Mouse (Mus musculus) forebrain, embryonic 11.5 days (tissue): Measurements from ENCODE around the gene Nt5dc1. TPM values are rescaled to one million over a fixed set of nuclear protein-coding genes. Genes with fewer than 3 reads are reported as not detected.

Experiments
- ATAC-seq: fragments of 200-750 bp; cut with Nextera tagmentation; replicated peaks from 2 replicates; pipeline ENCODE4 v1.8.0; 2017; ENCODE audit warnings: moderate TSS enrichment; ENCODE audit not compliant: low FRiP score
- DNase-seq: peaks from one replicate; pipeline ENCODE4 v3.0.0-alpha.2; 2017; ENCODE audit warnings: low spot score
- H3K27ac ChIP-seq: fragments of 300-500 bp; sonication (generic); 2 replicates; pipeline ENCODE4 v1.5.1; 2014; ENCODE audit warnings: low read depth, low read length
- H3K27me3 ChIP-seq: fragments of 300-500 bp; sonication (generic); 2 replicates; pipeline ENCODE4 v1.6.1; 2014; ENCODE audit warnings: mild to moderate bottlenecking, low read length, mixed read lengths; ENCODE audit not compliant: control insufficient read depth, insufficient read depth
- H3K36me3 ChIP-seq: fragments of 300-500 bp; sonication (generic); 2 replicates; pipeline ENCODE4 v1.6.1; 2014; ENCODE audit warnings: mild to moderate bottlenecking, low read length, moderate library complexity, mixed read lengths; ENCODE audit not compliant: control insufficient read depth, insufficient read depth
- H3K4me1 ChIP-seq: fragments of 300-500 bp; sonication (generic); replicated peaks from 2 replicates; pipeline ENCODE4 v1.6.1; 2014; ENCODE audit warnings: low read length, mixed read lengths; ENCODE audit not compliant: control insufficient read depth, insufficient read depth
- H3K4me2 ChIP-seq: fragments of 300-500 bp; sonication (generic); 2 replicates; pipeline ENCODE4 v1.6.1; 2014; ENCODE audit warnings: low read depth, mild to moderate bottlenecking, low read length, moderate library complexity, mixed read lengths; ENCODE audit not compliant: severe bottlenecking
- H3K4me3 ChIP-seq: fragments of 300-500 bp; sonication (generic); 2 replicates; pipeline ENCODE4 v1.5.1; 2014; ENCODE audit warnings: low read depth, low read length
- H3K9ac ChIP-seq: fragments of 300-500 bp; sonication (generic); 2 replicates; pipeline ENCODE4 v1.6.1; 2014; ENCODE audit warnings: low read length
- H3K9me3 ChIP-seq: fragments of 300-500 bp; sonication (generic); 2 replicates; pipeline ENCODE4 v1.6.1; 2016; ENCODE audit warnings: low read length, mixed read lengths; ENCODE audit not compliant: control insufficient read depth
- WGBS: fragments of 180-500 bp; shearing (Covaris S2); extraction: QIAGEN DNeasy Blood & Tissue Kit; methylation state at CpG from one replicate; pipeline ENCODE4 v1.1.7; 2014; 5-methylcytosine and 5-hydroxymethylcytosine counted together
- polyA plus RNA-seq: library from polyadenylated mRNA; unstranded; fragments of >200 nt; fragmentation: Nextera tagmentation; extraction: Ambion mirVana; gene quantifications from 2 replicates; pipeline ENCODE4 v1.2.1, GENCODE M21; 2014

The Nt5dc1 gene
- polyA plus RNA-seq, 1 experiment from 2014 or later, result 7.4 TPM

GRCm38 (mm10) chr10:34328310-34328709 is 90.0 kb downstream of the Nt5dc1 start:
- H3K9me3 ChIP-seq, result no peaks in the 10 kb centered on the region
- no peaks in the 10 kb centered on the region for H3K4me1 ChIP-seq
- ATAC-seq (peak; percentile 86), DNase-seq (peak; percentile 59)
- H3K36me3 ChIP-seq, result no peaks in the 10 kb centered on the region
- H3K27ac ChIP-seq, result no peak overlapping the region
- H3K9ac ChIP-seq, result no peak overlapping the region
- no peaks in the 10 kb centered on the region for H3K27me3 ChIP-seq
- no peak overlapping the region for H3K4me2 ChIP-seq
- H3K4me3 ChIP-seq, result no peak overlapping the region
- 3% methylated on average over 2 of the region's 2 CpGs for WGBS

GRCm38 (mm10) chr10:34327144-34327543 is 91.2 kb downstream of the Nt5dc1 start:
- Histone ChIP-seq H3K27me3 (no peaks in the 10 kb centered on the region), H3K36me3 (no peaks in the 10 kb centered on the region), H3K27ac (no peak overlapping the region), H3K4me3 (no peak overlapping the region), H3K9ac (no peak overlapping the region), H3K9me3 (no peaks in the 10 kb centered on the region), H3K4me1 (no peaks in the 10 kb centered on the region), H3K4me2 (no peak overlapping the region)
- DNase-seq, result no peak
- 0 out of 2 replicates have a peak, but pooled peaks have one; percentile 40 for ATAC-seq
- WGBS, result 59% methylated on average over 5 of the region's 5 CpGs

GRCm38 (mm10) chr10:34326701-34327100 is 91.7 kb downstream of the Nt5dc1 start:
- no peak overlapping the region for H3K4me3 ChIP-seq
- H3K4me1 ChIP-seq, result no peaks in the 10 kb centered on the region
- no peaks in the 10 kb centered on the region for H3K36me3 ChIP-seq
- no peak overlapping the region for H3K4me2 ChIP-seq
- WGBS, result 26% methylated on average over 4 of the region's 4 CpGs
- H3K9ac ChIP-seq, result no peak overlapping the region
- no peaks in the 10 kb centered on the region for H3K9me3 ChIP-seq
- no peak overlapping the region for H3K27ac ChIP-seq
- no peaks in the 10 kb centered on the region for H3K27me3 ChIP-seq
- no peak for ATAC-seq
- DNase-seq, result no peak

- Histone ChIP-seq H3K4me3 (no peak overlapping the region), H3K9ac (no peak overlapping the region), H3K27ac (no peak overlapping the region), H3K36me3 (no peaks in the 10 kb centered on the region), H3K4me2 (no peak overlapping the region), H3K27me3 (no peaks in the 10 kb centered on the region), H3K9me3 (no peaks in the 10 kb centered on the region), H3K4me1 (no peaks in the 10 kb centered on the region; the same call in 1 of the 2 replicates)
- DNase-seq (no peak), ATAC-seq (no peak)
- WGBS, result 80% methylated on average over 2 of the region's 2 CpGs
These were observed 97.5 kb downstream of the Nt5dc1 start for GRCm38 (mm10) chr10:34320809-34321208.

GRCm38 (mm10) chr10:34317217-34317606 is 101.1 kb downstream of the Nt5dc1 start:
- DNase-seq (no peak), ATAC-seq (peak; percentile 63)
- H3K4me2 ChIP-seq, result peak overlapping the region; percentile 25; the same call in 1 of the 2 replicates
- no peak overlapping the region for H3K9ac ChIP-seq
- no peak overlapping the region for H3K4me3 ChIP-seq
- no peaks in the 10 kb centered on the region for H3K36me3 ChIP-seq
- 19% methylated on average over 2 of the region's 2 CpGs for WGBS
- peaks cover 1% of the 10 kb centered on the region; the same call in 1 of the 2 replicates for H3K4me1 ChIP-seq
- H3K9me3 ChIP-seq, result no peaks in the 10 kb centered on the region
- peak overlapping the region; percentile 13; the same call in 1 of the 2 replicates for H3K27ac ChIP-seq
- no peaks in the 10 kb centered on the region for H3K27me3 ChIP-seq

- no peaks in the 10 kb centered on the region for H3K27me3 ChIP-seq
- 1% methylated on average over 3 of the region's 3 CpGs for WGBS
- peak overlapping the region; percentile 25; the same call in 1 of the 2 replicates for H3K4me2 ChIP-seq
- no peaks in the 10 kb centered on the region for H3K36me3 ChIP-seq
- ATAC-seq (peak; percentile 94), DNase-seq (peak; percentile 73)
- no peak overlapping the region for H3K4me3 ChIP-seq
- H3K9ac ChIP-seq, result 0 out of 2 replicates have a peak overlapping the region, but pooled peaks have one; percentile 5
- H3K9me3 ChIP-seq, result no peaks in the 10 kb centered on the region
- H3K4me1 ChIP-seq, result peaks cover 1% of the 10 kb centered on the region; the same call in 1 of the 2 replicates
- H3K27ac ChIP-seq, result peak overlapping the region; percentile 43
These were observed 101.7 kb downstream of the Nt5dc1 start for GRCm38 (mm10) chr10:34316571-34317216.

GRCm38 (mm10) chr10:34312536-34312935 is 105.8 kb downstream of the Nt5dc1 start:
- 71% methylated on average over 3 of the region's 3 CpGs for WGBS
- Histone ChIP-seq H3K27ac (no peak overlapping the region), H3K9me3 (no peaks in the 10 kb centered on the region), H3K4me2 (no peak overlapping the region), H3K27me3 (no peaks in the 10 kb centered on the region), H3K36me3 (no peaks in the 10 kb centered on the region), H3K4me1 (peaks cover 1% of the 10 kb centered on the region; the same call in 1 of the 2 replicates), H3K4me3 (no peak overlapping the region), H3K9ac (no peak overlapping the region)
- ATAC-seq, result no peak
- no peak for DNase-seq

- WGBS, result 91% methylated on average over 9 of the region's 9 CpGs
These were observed 108.3 kb downstream of the Nt5dc1 start for GRCm38 (mm10) chr10:34309915-34310685.

More at GRCm38 (mm10) chr10:34309915-34310685, 108.3 kb downstream of the Nt5dc1 start:
- Histone ChIP-seq H3K4me3 (no peak overlapping the region), H3K9ac (no peak overlapping the region), H3K4me1 (no peaks in the 10 kb centered on the region), H3K4me2 (no peak overlapping the region), H3K27ac (no peak overlapping the region), H3K36me3 (no peaks in the 10 kb centered on the region), H3K9me3 (no peaks in the 10 kb centered on the region), H3K27me3 (no peaks in the 10 kb centered on the region)
- ATAC-seq (no peak), DNase-seq (no peak)
